Mouse (Mus musculus) cerebellum, postnatal 4 days (tissue): ENCODE results near the gene Slc22a6.

Experiments
- DNase-seq, 2 experiments: peaks; one replicate each; pipeline ENCODE4 v3.0.0; 2022; ENCODE audit warnings: low spot score in 2 of 2, mixed read lengths in 1 of 2

Slc22a6 gene

GRCm38 (mm10) chr19:8617904-8618303 lies at the start of gene Slc22a6:
Gene Slc22a6, plus strand, starts transcription at chr19:8618039.
- DNase-seq = no peak

GRCm38 (mm10) chr19:8569453-8569863 lies 48.4 kb upstream of the Slc22a6 start:
- DNase-seq = peak in 1 of 2 experiments; percentile 52

GRCm38 (mm10) chr19:8570341-8571040 lies 47.3 kb upstream of the Slc22a6 start:
- DNase-seq = no peak

- no peak for DNase-seq
Observed at GRCm38 (mm10) chr19:8571746-8572145, 46.1 kb upstream of the Slc22a6 start.

- no peak for DNase-seq
Observed at GRCm38 (mm10) chr19:8572485-8572884, 45.4 kb upstream of the Slc22a6 start.

- no peak for DNase-seq
Observed at GRCm38 (mm10) chr19:8577432-8577831, 40.4 kb upstream of the Slc22a6 start.

GRCm38 (mm10) chr19:8578293-8578969 lies 39.4 kb upstream of the Slc22a6 start:
- peak; percentile 29 to 75 for DNase-seq

- DNase-seq = no peak
Observed at GRCm38 (mm10) chr19:8578970-8579342, 38.9 kb upstream of the Slc22a6 start.

GRCm38 (mm10) chr19:8585298-8585697 lies 32.5 kb upstream of the Slc22a6 start:
- no peak for DNase-seq

- no peak for DNase-seq
Observed at GRCm38 (mm10) chr19:8585899-8586298, 31.9 kb upstream of the Slc22a6 start.

GRCm38 (mm10) chr19:8586350-8586749 lies 31.5 kb upstream of the Slc22a6 start:
- no peak for DNase-seq

- no peak for DNase-seq
Observed at GRCm38 (mm10) chr19:8587315-8587714, 30.5 kb upstream of the Slc22a6 start.

GRCm38 (mm10) chr19:8590954-8591353 lies 26.9 kb upstream of the Slc22a6 start, which contains the start of gene Slc22a8:
Gene Slc22a8, plus strand, starts transcription at chr19:8591254.
- DNase-seq = no peak

GRCm38 (mm10) chr19:8592155-8592554 lies 25.7 kb upstream of the Slc22a6 start:
- DNase-seq = no peak

- DNase-seq = no peak
Observed at GRCm38 (mm10) chr19:8592873-8593408, 24.9 kb upstream of the Slc22a6 start.

GRCm38 (mm10) chr19:8593833-8594232 lies 24.0 kb upstream of the Slc22a6 start:
- DNase-seq = no peak

- no peak for DNase-seq
Observed at GRCm38 (mm10) chr19:8594518-8594917, 23.3 kb upstream of the Slc22a6 start.

- no peak for DNase-seq
Observed at GRCm38 (mm10) chr19:8597269-8597668, 20.6 kb upstream of the Slc22a6 start.

GRCm38 (mm10) chr19:8599229-8599628 lies 18.6 kb upstream of the Slc22a6 start:
- no peak for DNase-seq

- no peak for DNase-seq
Observed at GRCm38 (mm10) chr19:8601922-8602321, 15.9 kb upstream of the Slc22a6 start.

- DNase-seq = no peak
Observed at GRCm38 (mm10) chr19:8602914-8603313, 14.9 kb upstream of the Slc22a6 start.

- DNase-seq = no peak
Observed at GRCm38 (mm10) chr19:8604536-8605240, 13.2 kb upstream of the Slc22a6 start.

GRCm38 (mm10) chr19:8605241-8605558 lies 12.6 kb upstream of the Slc22a6 start:
- no peak for DNase-seq
